8 mouse cellular contexts compared by ENCODE assay signal in the genomic region with DNA sequence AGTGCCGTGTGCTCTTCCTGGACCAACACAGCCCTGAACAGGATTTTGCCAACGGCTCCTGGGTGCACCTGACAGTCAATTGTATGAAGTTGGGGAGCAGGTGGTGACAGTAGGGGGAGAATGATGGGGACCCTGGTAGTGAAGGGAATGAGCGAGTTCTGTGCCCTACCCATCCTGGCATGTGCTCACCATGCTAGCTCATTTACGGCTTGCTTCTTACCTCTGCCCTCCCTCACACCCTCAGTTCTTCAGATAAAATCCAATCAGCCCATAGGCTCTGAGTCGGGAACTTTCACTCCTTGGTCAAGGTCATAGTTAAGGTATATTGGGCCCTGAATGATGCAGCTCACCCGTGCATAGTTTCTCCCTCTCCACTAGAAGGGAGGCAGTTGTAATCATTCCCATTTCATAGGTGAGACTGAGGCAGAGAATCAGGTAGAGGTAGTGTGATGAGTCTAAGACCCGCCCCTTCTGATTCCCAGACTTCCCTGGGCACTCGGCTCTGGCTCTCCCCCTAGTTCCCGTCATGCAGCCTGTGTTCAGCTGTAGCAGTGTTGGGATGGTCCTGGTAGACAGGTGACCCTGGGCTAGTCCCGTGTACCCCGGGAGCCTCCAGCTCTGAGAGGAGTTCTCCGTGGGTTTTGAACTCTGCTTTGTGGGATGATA. TPM values are rescaled to one million over a fixed set of nuclear protein-coding genes. Genes with fewer than 3 reads are reported as not detected.
DNase-seq lines count a peak whose midpoint lies in the region; ATAC-seq and TF ChIP-seq lines count a peak whose summit lies in the region.

No protein-coding gene starts in this region.

- H3K36me3 ChIP-seq in forebrain, embryonic 14.5 days (ENCODE audit: control insufficient read depth, insufficient read depth, low read length): peaks cover 76% of the 10 kb centered on the region
- peaks cover 64% of the 10 kb centered on the region for H3K36me3 ChIP-seq in limb, embryonic 13.5 days
- no peaks in the 10 kb centered on the region for H3K36me3 ChIP-seq in neural tube, embryonic 14.5 days (ENCODE audit: control insufficient read depth, insufficient read depth, low read length)

- no peaks in the 10 kb centered on the region for H3K27me3 ChIP-seq in forebrain, embryonic 14.5 days (replicated peaks; ENCODE audit: control insufficient read depth, insufficient read depth, low read length)
- no peaks in the 10 kb centered on the region for H3K27me3 ChIP-seq in limb, embryonic 13.5 days
- H3K27me3 ChIP-seq in neural tube, embryonic 14.5 days (ENCODE audit: control insufficient read depth, insufficient read depth, low read length): no peaks in the 10 kb centered on the region

- H3K4me1 ChIP-seq in forebrain, embryonic 14.5 days (ENCODE audit: control insufficient read depth, insufficient read depth, low read length): peaks cover 29% of the 10 kb centered on the region
- peaks cover 30% of the 10 kb centered on the region for H3K4me1 ChIP-seq in limb, embryonic 13.5 days
- peaks cover 27% of the 10 kb centered on the region for H3K4me1 ChIP-seq in neural tube, embryonic 14.5 days (ENCODE audit: control insufficient read depth, insufficient read depth, low read length)

- 0 out of 2 replicates have a peak overlapping the region, but pooled peaks have one; percentile 14 for H3K9ac ChIP-seq in forebrain, embryonic 14.5 days (ENCODE audit: low read length)
- H3K9ac ChIP-seq in limb, embryonic 13.5 days: peak overlapping the region; percentile 27; the same call in 1 of the 2 replicates
- H3K9ac ChIP-seq in neural tube, embryonic 14.5 days (replicated peaks; ENCODE audit: low read depth, low read length): no peak overlapping the region

- WGBS in forebrain, embryonic 14.5 days: 59% methylated on average over 12 of the region's 12 CpGs
- 59% methylated on average over 12 of the region's 12 CpGs for WGBS in limb, embryonic 13.5 days
- 57% methylated on average over 12 of the region's 12 CpGs for WGBS in neural tube, embryonic 14.5 days

- H3K9me3 ChIP-seq in forebrain, embryonic 14.5 days (replicated peaks; ENCODE audit: control insufficient read depth, low read length): no peaks in the 10 kb centered on the region
- H3K9me3 ChIP-seq in limb, embryonic 13.5 days: no peaks in the 10 kb centered on the region
- no peaks in the 10 kb centered on the region for H3K9me3 ChIP-seq in neural tube, embryonic 14.5 days (ENCODE audit: control insufficient read depth, low read length)

- TF ChIP-seq CTCF in layer of hippocampus, adult 2 months (conservative IDR thresholded peaks at IDR 0.05): no peak

- H3K4me3 ChIP-seq in layer of hippocampus, adult 2 months: peak overlapping the region; percentile 57
- no peak overlapping the region for H3K4me3 ChIP-seq in forebrain, embryonic 14.5 days (ENCODE audit: low read depth, low read length)
- peak overlapping the region; percentile 27 for H3K4me3 ChIP-seq in limb, embryonic 13.5 days
- H3K4me3 ChIP-seq in neural tube, embryonic 14.5 days (ENCODE audit: low read depth, low read length): no peak overlapping the region

- no peak overlapping the region for H3K27ac ChIP-seq in layer of hippocampus, adult 2 months
- no peak overlapping the region for H3K27ac ChIP-seq in forebrain, embryonic 14.5 days (ENCODE audit: low read depth, low read length)
- no peak overlapping the region for H3K27ac ChIP-seq in limb, embryonic 13.5 days
- no peak overlapping the region for H3K27ac ChIP-seq in neural tube, embryonic 14.5 days (ENCODE audit: low read depth, low read length)

- ATAC-seq in forebrain, embryonic 14.5 days: peak; percentile 15
- peak; percentile 29 for ATAC-seq in limb, embryonic 13.5 days (ENCODE audit: low FRiP score, low read depth)
- peak; percentile 30; the same call in 1 of the 2 replicates for ATAC-seq in neural tube, embryonic 14.5 days (ENCODE audit: low read depth)

- H3K4me2 ChIP-seq in forebrain, embryonic 14.5 days (ENCODE audit: low read length): peak overlapping the region; percentile 39; the same call in 1 of the 2 replicates
- H3K4me2 ChIP-seq in limb, embryonic 13.5 days (replicated peaks): peak overlapping the region; percentile 58
- peak overlapping the region; percentile 28; the same call in 1 of the 2 replicates for H3K4me2 ChIP-seq in neural tube, embryonic 14.5 days (ENCODE audit: low read depth, low read length)

- no peak for DNase-seq in layer of hippocampus, adult 2 months (ENCODE audit: low spot score in 2 of 2)
- DNase-seq in layer of hippocampus, postnatal 25 days (ENCODE audit: extremely low spot score in 1 of 2, low spot score in 1 of 2): no peak
- DNase-seq in forebrain, embryonic 14.5 days (ENCODE audit: low spot score): no peak
- no peak for DNase-seq in right cerebral cortex, postnatal 14 days
- DNase-seq in kidney, adult 8-10 months: no peak
- no peak for DNase-seq in B cell, adult 2 months

RNA-seq across cellular contexts. Expression of a gene that starts 8.1 kb away (rescaled TPM):
- 1 to 10 TPM; 5.7 to 9.2 TPM for total RNA-seq in layer of hippocampus, adult 2 months (2021)
- total RNA-seq in layer of hippocampus, postnatal 25 days (2021): 1 to 10 TPM; 5.6 to 8.2 TPM
- polyA plus RNA-seq in forebrain, embryonic 14.5 days (2014; fragmentation: Nextera tagmentation; extraction: Ambion mirVana): 23.5 and 37.8 TPM in 2 replicates
- polyA plus RNA-seq in limb, embryonic 13.5 days (2015; fragmentation: Nextera tagmentation; extraction: Ambion mirVana): 47.9 and 53.2 TPM in 2 replicates
- polyA plus RNA-seq in neural tube, embryonic 14.5 days (2014; fragmentation: Nextera tagmentation; extraction: Ambion mirVana): 29.6 and 32.4 TPM in 2 replicates

RNA-seq across cellular contexts. Expression of a gene that starts 10.1 kb away (rescaled TPM):
- 10 to 100 TPM in 1 of 2 experiments, 1 to 10 TPM in 1; 7.9 to 13.1 TPM for total RNA-seq in layer of hippocampus, adult 2 months (2021)
- 10 to 100 TPM; 10.4 to 12.1 TPM for total RNA-seq in layer of hippocampus, postnatal 25 days (2021)
- polyA plus RNA-seq in forebrain, embryonic 14.5 days (2014; fragmentation: Nextera tagmentation; extraction: Ambion mirVana): 40.4 and 53.3 TPM in 2 replicates
- polyA plus RNA-seq in limb, embryonic 13.5 days (2015; fragmentation: Nextera tagmentation; extraction: Ambion mirVana): 118 and 119 TPM in 2 replicates
- polyA plus RNA-seq in neural tube, embryonic 14.5 days (2014; fragmentation: Nextera tagmentation; extraction: Ambion mirVana): 56.9 and 107 TPM in 2 replicates

RNA-seq across cellular contexts. Expression of a gene that starts 14.6 kb away (rescaled TPM):
- under 1 TPM in 1 of 2 experiments, not detected in 1; 0.38 TPM for total RNA-seq in layer of hippocampus, adult 2 months (2021)
- total RNA-seq in layer of hippocampus, postnatal 25 days (2021): not detected
- polyA plus RNA-seq in forebrain, embryonic 14.5 days (2014; fragmentation: Nextera tagmentation; extraction: Ambion mirVana): 0.16 and 0.34 TPM in 2 replicates
- polyA plus RNA-seq in limb, embryonic 13.5 days (2015; fragmentation: Nextera tagmentation; extraction: Ambion mirVana): 0.25 and 0.63 TPM in 2 replicates
- polyA plus RNA-seq in neural tube, embryonic 14.5 days (2014; fragmentation: Nextera tagmentation; extraction: Ambion mirVana): 0.21 and 0.31 TPM in 2 replicates

RNA-seq across cellular contexts. Expression of a gene that starts 30.9 kb away (rescaled TPM):
- 1 to 10 TPM; 4.2 to 4.8 TPM for total RNA-seq in layer of hippocampus, adult 2 months (2021)
- 1 to 10 TPM; 3.1 to 3.9 TPM for total RNA-seq in layer of hippocampus, postnatal 25 days (2021)
- 2.4 and 3.3 TPM in 2 replicates for polyA plus RNA-seq in forebrain, embryonic 14.5 days (2014; fragmentation: Nextera tagmentation; extraction: Ambion mirVana)
- polyA plus RNA-seq in limb, embryonic 13.5 days (2015; fragmentation: Nextera tagmentation; extraction: Ambion mirVana): 1.0 and 1.7 TPM in 2 replicates
- polyA plus RNA-seq in neural tube, embryonic 14.5 days (2014; fragmentation: Nextera tagmentation; extraction: Ambion mirVana): 3.1 and 3.5 TPM in 2 replicates

Comparison
In these comparisons a context has a peak if more than half of its experiments do, and no peak if none do; other contexts are left out.
1. H3K4me3 ChIP-seq: peak in layer of hippocampus, adult 2 months (single experiment) and limb, embryonic 13.5 days (single experiment); none in forebrain, embryonic 14.5 days (single experiment) and neural tube, embryonic 14.5 days (single experiment).
2. Peak in every context shown above with its lines, with median percentiles within 50 percentile points of each other: ATAC-seq and H3K4me2 ChIP-seq.